Mouse (Mus musculus): ENCODE results near the gene Tmem131l.

- TF ChIP-seq POLR2A (IDR thresholded peaks at IDR 0.05; ENCODE audit: extremely low read depth, insufficient read depth, low read length): no peak
- TF ChIP-seq CTCF (IDR thresholded peaks at IDR 0.05; ENCODE audit: extremely low read depth, insufficient read depth, low read length): no peak
Observed at GRCm38 (mm10) chr3:84048729-84049175, 8.8 kb upstream of the Tmem131l start.
